Mouse (Mus musculus): ENCODE measurements around the gene Atp10b. TPM values are rescaled to one million over a fixed set of nuclear protein-coding genes. Genes with fewer than 3 reads are reported as not detected.

Atp10b gene
- polyA plus RNA-seq, 1 experiment, result 12.0 TPM

- Histone ChIP-seq H3K4me3 (ENCODE audit: low read depth, low read length) (no peak overlapping the region), H3K4me1 (ENCODE audit: control insufficient read depth, insufficient read depth, insufficient read length, low read length) (peaks cover 10% of the 10 kb centered on the region; the same call in 1 of the 2 replicates), H3K27me3 (ENCODE audit: control insufficient read depth, insufficient read depth, low read length) (no peaks in the 10 kb centered on the region), H3K27ac (ENCODE audit: insufficient read depth, low read depth, low read length) (peak overlapping the region; percentile 88), H3K36me3 (ENCODE audit: control insufficient read depth, insufficient read depth, low read length) (peaks cover 72% of the 10 kb centered on the region)
- TF ChIP-seq CTCF (IDR thresholded peaks at IDR 0.05; ENCODE audit: extremely low read depth, insufficient read length, insufficient replicate concordance, low read depth, low read length) (no peak), POLR2A (IDR thresholded peaks at IDR 0.05; ENCODE audit: low read depth, low read length) (no peak)
These were observed 49.7 kb downstream of the Atp10b start for GRCm38 (mm10) chr11:43199358-43199757.

GRCm38 (mm10) chr11:43200089-43200488 is 50.4 kb downstream of the Atp10b start:
- 47% methylated on average over 2 of the region's 2 CpGs for WGBS
- peaks cover 70% of the 10 kb centered on the region for H3K36me3 ChIP-seq (ENCODE audit: control insufficient read depth, insufficient read depth, low read length)

GRCm38 (mm10) chr11:43203580-43203979 is 53.9 kb downstream of the Atp10b start:
- TF ChIP-seq POLR2A (IDR thresholded peaks at IDR 0.05; ENCODE audit: low read depth, low read length), result no peak
- TF ChIP-seq CTCF (IDR thresholded peaks at IDR 0.05; ENCODE audit: extremely low read depth, insufficient read length, insufficient replicate concordance, low read depth, low read length), result no peak
- H3K4me1 ChIP-seq (ENCODE audit: control insufficient read depth, insufficient read depth, insufficient read length, low read length), result peaks cover 14% of the 10 kb centered on the region; the same call in 1 of the 2 replicates
- 69% methylated on average over 3 of the region's 3 CpGs for WGBS
- H3K27ac ChIP-seq (ENCODE audit: insufficient read depth, low read depth, low read length), result no peak overlapping the region
- H3K36me3 ChIP-seq (ENCODE audit: control insufficient read depth, insufficient read depth, low read length), result peaks cover 59% of the 10 kb centered on the region
- no peaks in the 10 kb centered on the region for H3K27me3 ChIP-seq (ENCODE audit: control insufficient read depth, insufficient read depth, low read length)
- no peak overlapping the region for H3K4me3 ChIP-seq (ENCODE audit: low read depth, low read length)

More at GRCm38 (mm10) chr11:43200089-43200488, 50.4 kb downstream of the Atp10b start:
- Histone ChIP-seq H3K4me1 (ENCODE audit: control insufficient read depth, insufficient read depth, insufficient read length, low read length) (peaks cover 10% of the 10 kb centered on the region; the same call in 1 of the 2 replicates), H3K27ac (ENCODE audit: insufficient read depth, low read depth, low read length) (peak overlapping the region; percentile 88), H3K4me3 (ENCODE audit: low read depth, low read length) (no peak overlapping the region), H3K27me3 (ENCODE audit: control insufficient read depth, insufficient read depth, low read length) (no peaks in the 10 kb centered on the region)
- TF ChIP-seq POLR2A (IDR thresholded peaks at IDR 0.05; ENCODE audit: low read depth, low read length) (no peak), CTCF (IDR thresholded peaks at IDR 0.05; ENCODE audit: extremely low read depth, insufficient read length, insufficient replicate concordance, low read depth, low read length) (no peak)

- Histone ChIP-seq H3K4me1 (ENCODE audit: control insufficient read depth, insufficient read depth, insufficient read length, low read length) (peaks cover 12% of the 10 kb centered on the region), H3K4me3 (ENCODE audit: low read depth, low read length) (no peak overlapping the region), H3K36me3 (ENCODE audit: control insufficient read depth, insufficient read depth, low read length) (peaks cover 56% of the 10 kb centered on the region), H3K27ac (ENCODE audit: insufficient read depth, low read depth, low read length) (no peak overlapping the region), H3K27me3 (ENCODE audit: control insufficient read depth, insufficient read depth, low read length) (no peaks in the 10 kb centered on the region)
- TF ChIP-seq CTCF (IDR thresholded peaks at IDR 0.05; ENCODE audit: extremely low read depth, insufficient read length, insufficient replicate concordance, low read depth, low read length) (peak; percentile 42; the same call in 1 of the 2 replicates), POLR2A (IDR thresholded peaks at IDR 0.05; ENCODE audit: low read depth, low read length) (no peak)
- WGBS, result 2% methylated on average over 1 of the region's 1 CpGs
These were observed 63.5 kb downstream of the Atp10b start for GRCm38 (mm10) chr11:43213134-43213533.

GRCm38 (mm10) chr11:43213740-43214139 is 64.1 kb downstream of the Atp10b start:
- no peak overlapping the region for H3K27ac ChIP-seq (ENCODE audit: insufficient read depth, low read depth, low read length)
- TF ChIP-seq POLR2A (IDR thresholded peaks at IDR 0.05; ENCODE audit: low read depth, low read length) (no peak), CTCF (IDR thresholded peaks at IDR 0.05; ENCODE audit: extremely low read depth, insufficient read length, insufficient replicate concordance, low read depth, low read length) (no peak)
- no peaks in the 10 kb centered on the region for H3K27me3 ChIP-seq (ENCODE audit: control insufficient read depth, insufficient read depth, low read length)
- H3K4me1 ChIP-seq (ENCODE audit: control insufficient read depth, insufficient read depth, insufficient read length, low read length), result peaks cover 15% of the 10 kb centered on the region
- peaks cover 54% of the 10 kb centered on the region for H3K36me3 ChIP-seq (ENCODE audit: control insufficient read depth, insufficient read depth, low read length)
- H3K4me3 ChIP-seq (ENCODE audit: low read depth, low read length), result no peak overlapping the region
- WGBS, result 91% methylated on average over 1 of the region's 1 CpGs

- 12% methylated on average over 4 of the region's 4 CpGs for WGBS
- no peak for TF ChIP-seq CTCF (IDR thresholded peaks at IDR 0.05; ENCODE audit: extremely low read depth, insufficient read length, insufficient replicate concordance, low read depth, low read length)
- TF ChIP-seq POLR2A (IDR thresholded peaks at IDR 0.05; ENCODE audit: low read depth, low read length), result no peak
These were observed 67.3 kb downstream of the Atp10b start for GRCm38 (mm10) chr11:43217021-43217420.

GRCm38 (mm10) chr11:43230231-43230630 is 80.6 kb downstream of the Atp10b start:
- TF ChIP-seq CTCF (IDR thresholded peaks at IDR 0.05; ENCODE audit: extremely low read depth, insufficient read length, insufficient replicate concordance, low read depth, low read length) (no peak), POLR2A (IDR thresholded peaks at IDR 0.05; ENCODE audit: low read depth, low read length) (no peak)
- H3K4me3 ChIP-seq (ENCODE audit: low read depth, low read length), result no peak overlapping the region
- no peak overlapping the region for H3K27ac ChIP-seq (ENCODE audit: insufficient read depth, low read depth, low read length)
- peaks cover 50% of the 10 kb centered on the region for H3K36me3 ChIP-seq (ENCODE audit: control insufficient read depth, insufficient read depth, low read length)
- H3K27me3 ChIP-seq (ENCODE audit: control insufficient read depth, insufficient read depth, low read length), result no peaks in the 10 kb centered on the region
- no peaks in the 10 kb centered on the region for H3K4me1 ChIP-seq (ENCODE audit: control insufficient read depth, insufficient read depth, insufficient read length, low read length)
- WGBS, result 97% methylated on average over 6 of the region's 6 CpGs

More at GRCm38 (mm10) chr11:43217021-43217420, 67.3 kb downstream of the Atp10b start:
- Histone ChIP-seq H3K27ac (ENCODE audit: insufficient read depth, low read depth, low read length) (peak overlapping the region; percentile 97), H3K36me3 (ENCODE audit: control insufficient read depth, insufficient read depth, low read length) (peaks cover 51% of the 10 kb centered on the region), H3K4me3 (ENCODE audit: low read depth, low read length) (no peak overlapping the region), H3K4me1 (ENCODE audit: control insufficient read depth, insufficient read depth, insufficient read length, low read length) (peaks cover 15% of the 10 kb centered on the region), H3K27me3 (ENCODE audit: control insufficient read depth, insufficient read depth, low read length) (no peaks in the 10 kb centered on the region)
